Mouse (Mus musculus) thymus, postnatal 14 days (tissue): ENCODE results near the gene 1700020L24Rik.
A peak's percentile ranks its signal among the peaks of the same experiment; 100 is the strongest.

Source experiments
- DNase-seq: peaks from one replicate; pipeline ENCODE4 v3.0.0; 2021

1700020L24Rik gene

DNA sequence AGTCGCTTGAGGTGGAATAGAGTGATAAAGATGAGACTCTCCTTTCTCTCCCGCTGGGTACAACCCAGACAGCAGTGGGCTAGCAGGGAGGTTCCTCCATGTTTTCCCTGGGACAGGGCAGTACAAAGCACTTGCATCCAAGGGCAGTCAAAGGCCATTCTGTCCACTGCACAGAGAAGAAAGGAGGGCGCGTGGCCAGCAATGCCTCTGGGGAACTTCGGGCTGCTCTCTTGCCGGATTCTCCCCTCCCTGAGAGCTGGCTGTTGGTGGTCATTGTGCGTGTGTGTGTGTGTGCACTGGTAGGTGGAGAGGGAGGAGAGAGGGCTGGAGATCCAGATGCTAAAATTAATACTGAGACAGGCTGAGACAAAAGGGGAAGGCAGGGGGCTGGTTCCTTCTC is 3.8 kb downstream of the 1700020L24Rik start:
- DNase-seq = no peak

DNA sequence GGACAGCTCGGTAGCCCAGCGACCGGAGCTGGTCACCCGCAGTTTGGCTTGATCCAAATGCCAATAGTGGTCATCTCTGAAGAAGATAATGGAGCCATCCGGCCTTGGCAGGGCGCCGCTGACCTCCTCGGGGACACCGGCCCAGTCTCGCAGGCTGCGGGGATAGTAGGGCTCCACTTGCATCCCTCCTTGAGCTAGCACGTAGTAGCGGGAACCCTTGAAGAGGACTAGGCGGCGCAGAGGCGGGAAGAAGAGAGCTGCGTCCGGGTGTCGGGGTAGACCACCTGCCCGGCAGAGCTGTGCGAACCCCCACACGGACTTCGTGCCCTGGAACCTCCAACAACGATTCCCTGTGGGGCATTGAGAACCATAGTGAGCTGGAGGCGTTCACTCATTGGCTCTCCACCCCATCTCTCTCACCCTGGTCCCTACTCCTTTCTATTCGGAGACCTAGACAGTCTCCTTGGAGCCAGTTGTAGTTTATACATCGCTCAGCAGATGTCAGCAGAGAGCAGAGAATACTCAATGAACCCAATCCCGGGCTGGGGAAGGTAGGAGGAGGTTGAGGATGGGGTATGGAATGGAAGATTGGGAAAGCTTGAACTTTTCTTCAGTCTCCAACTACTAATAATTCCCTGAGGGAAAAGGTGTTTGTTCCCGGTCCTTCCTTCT is 5.3 kb downstream of the 1700020L24Rik start:
- DNase-seq = peak; percentile 65

DNA sequence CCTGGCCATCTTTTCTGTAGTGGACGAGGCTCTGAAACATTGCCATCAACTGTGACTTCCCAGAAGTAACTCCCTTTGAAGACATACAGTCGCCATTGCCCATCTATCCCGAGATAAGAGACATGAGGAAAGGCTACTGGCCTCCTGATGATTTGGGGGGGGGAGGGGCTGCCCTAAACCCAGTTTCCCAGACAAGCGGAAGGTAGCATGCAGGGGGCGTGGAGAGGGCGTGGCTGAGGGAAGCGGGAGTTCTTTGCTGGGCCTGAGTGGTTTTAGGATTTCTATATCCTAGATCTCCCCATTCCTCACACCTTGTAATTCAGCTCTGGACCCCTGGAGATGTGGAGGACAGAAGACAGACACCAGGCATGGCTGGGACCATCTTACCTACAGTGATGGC is 6.3 kb downstream of the 1700020L24Rik start:
- no peak for DNase-seq

DNA sequence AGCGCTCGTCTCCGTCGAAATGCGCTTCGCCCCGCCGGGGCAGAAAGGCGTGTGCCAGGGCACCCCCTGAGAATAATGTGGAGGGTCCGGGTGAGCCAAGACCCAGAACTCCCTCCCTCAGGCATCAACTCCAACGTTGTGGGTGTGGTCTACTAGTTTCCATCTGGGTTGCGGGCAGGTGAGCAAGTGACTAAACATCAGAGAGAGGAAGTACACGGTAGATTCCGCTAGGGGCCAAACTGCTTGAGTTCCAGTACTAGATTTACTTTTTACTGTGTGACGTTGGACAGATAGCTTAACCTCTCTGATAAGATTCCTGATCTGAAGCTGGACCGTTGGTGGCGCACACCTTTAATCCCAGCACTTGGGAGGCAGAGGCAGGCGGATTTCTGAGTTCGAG is 7.5 kb downstream of the 1700020L24Rik start:
- peak; percentile 23 for DNase-seq

DNA sequence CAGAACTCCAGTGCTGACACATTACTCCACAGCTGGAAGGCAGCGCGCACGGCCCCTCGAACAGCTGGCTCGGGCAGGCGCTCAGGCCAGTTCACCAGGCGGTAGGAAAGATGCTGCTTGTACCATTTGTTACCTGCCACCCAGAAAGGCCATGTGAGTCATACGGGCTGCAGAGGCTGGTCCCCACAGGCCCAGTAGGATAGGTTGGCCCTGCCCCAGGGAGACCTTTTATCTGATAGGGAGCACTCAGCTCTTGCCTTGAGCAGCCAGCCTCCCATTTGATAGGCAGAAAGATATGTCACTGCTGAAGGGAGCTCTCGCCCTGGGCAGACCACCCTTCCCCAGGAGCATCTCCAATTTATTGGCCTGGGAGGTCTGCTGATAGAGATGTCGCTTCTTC is 10.1 kb downstream of the 1700020L24Rik start:
- DNase-seq = no peak

DNA sequence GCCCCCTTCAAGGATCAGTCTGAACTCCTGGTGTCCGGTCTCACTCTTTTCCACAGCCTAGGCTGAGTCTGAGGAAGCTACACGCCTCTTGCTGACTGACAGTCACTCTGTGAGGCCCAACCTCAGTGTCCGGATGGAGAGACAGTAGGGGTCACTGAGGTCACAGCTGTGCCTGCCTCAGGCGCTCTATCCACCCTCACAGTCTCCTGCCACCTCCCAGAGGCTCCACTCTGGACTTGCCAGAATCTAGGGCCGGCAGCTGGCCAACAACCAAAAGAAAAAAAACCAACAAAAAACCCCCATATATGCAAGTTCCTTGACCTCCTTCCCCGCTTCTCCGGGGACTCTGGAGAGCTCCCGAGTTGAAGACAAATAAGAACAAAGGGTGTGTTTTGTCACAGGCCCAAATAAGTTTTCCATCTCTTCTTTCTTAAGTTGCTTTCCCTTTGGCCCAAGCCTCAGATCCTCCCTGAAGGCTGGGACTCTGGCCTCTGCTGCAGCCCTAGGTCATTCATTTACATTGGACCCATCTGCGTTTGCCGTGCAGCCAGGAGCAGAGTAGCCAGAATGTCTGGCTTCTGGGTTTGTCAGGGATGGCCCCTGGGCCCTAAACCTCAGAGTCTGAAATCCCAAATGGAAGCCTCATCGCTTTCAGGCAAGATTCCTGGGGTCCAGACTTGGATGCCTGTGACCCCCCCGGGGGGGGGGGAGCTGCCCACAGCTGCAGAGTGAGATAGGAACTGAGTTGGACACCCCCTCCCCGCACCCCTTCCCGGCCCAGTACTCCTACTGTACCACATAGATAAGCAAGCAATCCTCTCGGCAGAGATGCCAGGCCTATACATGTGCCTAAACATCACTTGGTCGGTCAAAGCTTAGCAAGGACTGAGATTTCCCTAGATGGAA is 10.8 kb downstream of the 1700020L24Rik start:
- DNase-seq = no peak

DNA sequence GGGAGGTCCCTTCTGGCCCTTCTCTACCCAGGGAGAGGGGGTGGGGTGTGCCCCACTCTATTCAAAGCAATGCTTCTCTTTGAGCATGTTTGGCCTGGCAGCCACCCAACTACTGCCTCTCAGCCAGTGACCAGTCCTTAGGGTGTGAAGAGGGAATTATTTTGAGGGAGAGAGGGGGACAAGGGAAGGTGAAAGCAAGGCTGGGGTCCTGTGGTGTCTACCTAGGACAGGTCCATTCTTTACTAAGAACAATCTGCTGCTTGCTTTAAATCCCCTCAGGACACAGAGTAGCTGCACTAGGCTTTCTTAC is 11.4 kb downstream of the 1700020L24Rik start:
- DNase-seq = no peak

DNA sequence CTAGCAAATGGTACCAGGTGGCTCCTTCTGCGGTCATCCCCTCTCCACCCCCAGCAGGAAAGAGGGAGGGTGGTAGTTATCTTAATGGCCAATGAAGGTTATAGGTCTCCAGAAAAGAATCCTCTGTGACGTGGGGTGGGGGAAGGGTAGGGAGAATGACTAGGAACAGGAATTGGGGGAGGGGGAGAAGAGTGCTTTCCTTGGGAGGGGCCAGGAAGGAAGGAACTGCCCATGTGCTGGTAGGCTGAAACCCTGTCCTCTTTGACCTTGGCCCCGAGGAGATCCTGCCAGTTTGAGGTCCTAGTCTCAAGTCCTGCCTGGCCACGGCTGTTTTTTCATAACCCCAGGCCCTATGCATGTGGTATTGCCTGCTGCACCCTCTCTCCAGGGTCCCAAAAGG is 11.8 kb downstream of the 1700020L24Rik start:
- no peak for DNase-seq

DNA sequence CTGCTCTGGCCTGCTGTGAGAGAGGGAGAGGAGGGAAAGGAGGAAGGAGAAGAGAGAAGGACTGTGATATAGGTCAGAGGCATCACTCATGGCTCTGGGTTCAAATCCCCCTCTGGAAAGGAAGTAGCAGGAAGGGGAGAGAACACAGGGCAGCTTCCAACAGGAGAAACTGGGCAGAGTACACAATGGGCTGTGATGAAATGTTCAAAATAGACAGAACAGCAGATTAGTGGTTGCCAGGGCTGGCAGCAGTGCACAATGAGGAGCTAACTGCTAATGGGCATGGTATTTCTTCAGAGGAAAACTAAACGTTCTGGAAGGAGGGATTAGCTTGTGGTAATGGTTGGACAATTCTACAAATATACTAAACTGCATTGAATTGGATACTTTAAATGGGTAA is 13.1 kb downstream of the 1700020L24Rik start:
- no peak for DNase-seq

DNA sequence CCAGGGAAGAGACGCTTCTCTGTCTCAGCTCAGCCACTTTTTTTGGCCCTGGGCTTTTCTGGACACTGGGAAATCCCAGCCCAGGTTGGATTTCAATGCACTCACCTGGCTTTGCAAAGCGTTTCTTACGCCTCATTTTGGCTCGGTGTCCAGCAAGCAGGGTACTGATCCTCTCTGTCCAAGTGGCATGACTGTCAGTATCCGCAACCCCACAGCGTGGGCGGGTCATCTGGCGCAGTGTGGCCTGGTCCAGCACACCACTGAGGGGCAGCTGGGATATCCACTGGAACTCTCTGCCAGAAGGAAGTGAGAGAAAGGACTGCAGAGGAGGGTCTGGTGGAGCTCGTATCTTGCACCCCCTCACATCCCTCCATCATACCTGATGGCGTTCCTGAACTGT is 13.8 kb downstream of the 1700020L24Rik start:
- no peak for DNase-seq

DNA sequence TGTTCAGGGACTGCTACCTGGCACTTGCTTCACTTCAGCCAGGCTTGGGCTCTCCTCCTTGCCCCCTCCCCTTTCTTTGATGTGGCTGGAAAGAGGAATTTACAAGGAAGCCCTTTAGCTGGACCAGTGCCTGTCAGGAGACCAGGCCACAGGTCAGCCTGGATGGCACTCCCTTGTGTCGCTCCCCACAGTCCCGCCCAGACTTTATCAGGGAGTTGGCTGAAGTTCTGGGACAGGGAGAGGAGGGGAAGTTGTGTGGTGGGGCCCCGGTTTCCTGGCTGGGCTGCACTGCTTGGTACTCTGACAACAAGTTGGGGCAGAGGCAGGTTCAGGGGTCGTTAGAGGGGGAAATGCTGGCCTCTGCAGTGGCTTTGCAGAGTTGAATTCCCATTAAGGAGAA is 17.1 kb downstream of the 1700020L24Rik start:
- DNase-seq = no peak

DNA sequence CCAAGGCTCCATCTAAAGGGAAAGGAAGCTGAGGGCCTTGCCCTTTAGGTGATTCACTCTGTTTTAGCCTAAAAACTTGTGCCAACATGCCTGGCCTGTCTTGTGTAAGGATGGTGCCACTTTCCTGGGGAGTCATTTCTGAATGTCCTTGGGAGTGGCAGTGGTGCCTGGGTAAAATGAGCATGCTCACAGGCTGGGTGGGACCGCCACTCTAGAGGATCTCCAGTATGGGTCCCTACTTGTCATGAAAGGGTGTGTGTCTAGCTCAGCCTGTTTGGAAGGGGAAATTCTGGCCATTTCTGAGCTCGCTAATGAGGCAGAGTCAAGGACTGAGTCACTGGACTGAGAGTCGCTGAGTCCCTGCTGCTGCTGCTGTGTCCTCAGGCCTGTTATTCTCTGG is 18.1 kb downstream of the 1700020L24Rik start:
- DNase-seq = no peak

DNA sequence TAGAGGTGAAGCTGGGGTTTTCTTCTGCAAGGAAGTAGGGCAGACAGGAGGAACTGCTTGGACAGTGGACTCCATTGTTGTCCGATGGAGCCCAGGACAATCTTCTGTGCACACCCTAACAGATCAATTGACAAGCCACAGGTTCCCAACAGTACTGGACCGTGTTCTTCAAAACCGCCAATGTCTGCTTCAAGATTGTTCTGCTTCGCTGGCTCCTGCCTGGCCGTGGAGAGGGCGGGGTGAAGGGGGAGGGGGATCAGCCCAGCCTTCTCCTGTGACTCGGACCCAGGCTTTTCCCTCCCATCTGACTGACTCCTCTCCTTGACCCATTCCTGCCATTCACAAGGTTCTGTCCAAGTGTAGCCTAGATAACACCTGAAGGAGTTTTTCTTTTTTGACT is 19.8 kb downstream of the 1700020L24Rik start:
- no peak for DNase-seq

DNA sequence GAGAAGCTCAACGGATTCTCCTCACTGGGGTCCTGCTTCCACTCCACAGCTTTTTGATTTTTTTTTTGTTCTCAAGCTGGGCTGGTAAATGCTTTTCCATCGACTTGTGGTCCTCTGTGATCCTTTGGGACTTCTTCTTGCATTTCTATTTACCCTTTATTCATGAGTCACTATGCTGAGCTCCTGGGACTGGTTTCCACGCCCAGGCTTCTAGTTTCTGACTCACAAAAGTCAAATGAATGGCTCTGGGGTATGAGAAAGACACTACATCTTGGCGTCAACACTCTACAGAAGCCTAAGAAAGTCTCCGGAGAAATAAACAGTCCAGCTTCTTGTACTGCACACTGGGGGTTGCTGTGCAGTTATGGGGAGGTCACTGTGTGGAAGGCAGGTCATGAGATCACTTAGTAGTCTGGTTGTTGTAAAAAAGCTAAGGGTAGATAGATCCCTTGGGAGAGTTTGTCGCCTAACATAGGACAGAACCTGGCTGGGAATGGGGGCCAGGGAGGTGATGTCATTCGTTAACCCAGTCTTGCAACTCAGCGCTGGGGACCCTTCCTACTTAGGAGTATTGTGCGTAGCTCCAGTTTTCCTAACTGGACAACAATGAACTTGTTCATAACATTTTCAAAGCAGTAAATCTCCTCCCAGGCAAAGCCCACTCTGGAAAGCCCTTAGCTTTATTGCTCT is 20.6 kb downstream of the 1700020L24Rik start:
- no peak for DNase-seq

DNA sequence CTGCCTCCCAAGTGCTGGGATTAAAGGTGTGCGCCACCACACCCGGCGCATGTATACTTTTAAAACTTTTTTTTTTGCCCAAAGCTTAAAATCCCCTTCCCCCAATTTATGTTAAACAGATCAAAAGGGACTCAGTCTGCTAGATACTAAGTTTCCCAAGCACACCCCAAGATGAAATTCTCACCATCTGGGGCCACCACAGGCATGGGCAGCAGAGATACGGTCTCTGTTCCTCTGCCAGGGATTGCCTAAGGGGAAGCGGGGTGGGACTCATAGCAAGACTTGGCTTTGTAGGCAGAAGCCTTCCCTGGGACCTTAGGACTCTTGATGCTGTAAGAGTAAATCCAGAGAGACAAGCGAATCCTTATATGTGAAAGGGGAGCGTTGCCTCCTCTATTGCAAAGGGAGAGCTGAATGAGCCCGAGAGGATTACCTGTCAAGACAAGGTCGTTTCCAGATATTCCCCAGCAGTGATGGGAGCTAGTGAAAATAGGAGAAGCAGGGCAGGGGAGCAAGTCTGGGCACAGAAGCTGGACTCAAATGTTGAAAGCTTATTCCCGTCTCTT is 24.1 kb downstream of the 1700020L24Rik start:
- DNase-seq = no peak

DNA sequence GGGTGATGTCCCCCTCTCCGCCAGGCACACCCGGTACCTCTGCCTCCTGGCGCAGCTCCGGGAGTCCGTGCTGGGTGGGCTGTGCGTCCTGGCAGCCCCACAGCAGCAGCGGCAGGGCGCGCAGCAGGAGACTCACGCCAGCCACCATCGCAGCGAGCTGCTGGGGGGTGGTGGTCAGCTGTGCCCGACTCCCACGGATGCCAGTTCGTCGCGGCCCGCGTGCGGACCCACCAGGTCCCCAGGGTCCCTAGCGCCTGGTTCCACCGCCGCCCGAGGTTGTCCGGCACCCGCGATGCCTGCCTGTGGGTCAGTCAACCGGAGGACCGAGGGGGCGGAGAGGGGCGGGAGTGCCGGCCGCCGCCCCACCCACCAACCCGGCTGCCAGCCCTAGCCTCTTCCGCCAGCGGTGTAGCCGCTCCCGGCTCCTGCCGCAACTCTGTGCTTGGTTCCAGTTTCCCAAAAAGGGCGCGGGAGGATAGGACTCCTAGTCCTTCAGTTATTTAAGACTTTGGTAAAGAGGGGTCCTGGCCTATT is 25.3 kb downstream of the 1700020L24Rik start, which contains the start of gene Mmp28:
Gene Mmp28, minus strand, starts transcription at position 361 of the 534 bp plus-strand sequence.
- no peak for DNase-seq

DNA sequence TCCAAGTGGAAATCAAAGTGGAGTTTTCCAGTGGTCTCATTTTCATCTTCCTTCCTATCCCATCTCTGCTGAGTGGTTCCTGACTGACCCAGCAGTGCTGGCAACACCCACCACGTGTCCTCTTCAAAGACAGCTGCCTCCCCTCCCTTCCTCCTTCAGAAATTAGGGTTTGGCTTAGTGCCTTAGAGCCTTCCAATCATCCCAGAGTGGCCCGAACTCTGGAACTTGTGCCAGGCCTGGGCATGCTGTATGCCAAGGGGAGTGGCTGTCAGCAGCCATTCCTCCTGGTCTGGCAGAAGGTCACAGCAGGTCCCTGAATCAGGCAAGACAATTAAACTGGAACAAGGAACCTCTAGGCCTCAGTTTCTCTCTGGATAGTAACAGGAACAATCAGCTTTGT is 28.5 kb downstream of the 1700020L24Rik start:
- DNase-seq = no peak

DNA sequence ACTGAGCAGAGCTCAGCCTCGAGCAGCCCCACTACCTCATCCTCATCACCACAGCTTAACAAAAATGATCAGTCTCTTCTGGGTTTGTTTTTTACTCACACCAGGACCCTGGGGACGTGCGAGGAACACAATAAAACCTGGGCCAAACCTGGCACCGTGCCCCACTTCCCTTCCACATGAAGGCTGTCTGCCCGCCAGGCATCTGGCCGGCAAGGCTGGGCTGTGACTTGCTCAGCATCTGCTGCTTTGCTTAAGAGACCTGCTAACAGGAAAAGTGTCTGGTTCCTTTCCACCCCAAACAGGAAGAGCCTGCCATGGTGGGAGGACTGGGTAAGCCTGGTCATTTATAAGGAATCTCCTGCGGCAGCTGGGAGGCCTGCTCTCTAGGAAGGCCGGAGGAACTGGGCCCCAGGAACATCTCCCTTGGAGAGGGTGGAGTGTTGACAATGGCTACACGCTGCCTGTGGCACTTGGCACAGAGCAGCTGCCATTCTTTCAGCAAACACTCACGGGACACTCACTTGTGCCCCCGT is 29.7 kb downstream of the 1700020L24Rik start:
- no peak for DNase-seq

DNA sequence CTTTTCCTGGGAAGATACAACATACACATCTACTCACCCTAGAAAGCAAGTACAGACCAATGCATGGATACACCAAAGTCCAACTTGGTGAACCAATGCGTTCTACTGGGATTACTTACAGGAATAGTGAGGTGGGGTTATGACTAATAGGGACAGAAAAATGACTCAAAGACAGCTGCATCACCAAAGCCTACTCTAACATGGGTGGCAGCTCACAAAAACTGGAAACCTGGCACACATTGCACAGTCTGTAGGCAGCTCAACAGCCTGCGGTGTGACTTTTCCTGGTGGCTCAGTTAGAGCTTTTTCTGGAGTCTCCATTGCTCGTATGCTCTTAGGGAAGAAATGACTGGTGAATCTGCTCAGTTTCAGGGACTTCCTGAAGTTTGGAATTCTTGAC is 31.3 kb downstream of the 1700020L24Rik start:
- DNase-seq = no peak

DNA sequence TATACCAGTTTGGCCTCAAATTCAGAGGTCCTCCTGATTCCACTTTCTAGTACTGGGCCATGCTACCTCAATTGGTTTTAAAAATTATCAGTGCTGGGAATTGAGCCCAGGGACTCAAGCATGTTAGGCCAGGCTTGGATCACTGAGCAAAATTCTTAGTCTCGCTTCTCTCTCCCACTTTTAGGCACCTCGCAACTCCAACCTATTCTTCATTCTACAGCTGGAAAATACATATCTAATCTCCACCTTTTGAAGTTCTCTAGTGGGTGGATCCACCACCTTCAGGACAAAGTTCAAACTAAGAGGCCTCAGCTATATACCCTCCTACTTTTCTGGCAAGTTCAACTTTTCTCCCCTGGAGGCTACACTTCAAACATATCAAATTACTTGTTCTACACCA is 34.3 kb downstream of the 1700020L24Rik start:
- DNase-seq = no peak

DNA sequence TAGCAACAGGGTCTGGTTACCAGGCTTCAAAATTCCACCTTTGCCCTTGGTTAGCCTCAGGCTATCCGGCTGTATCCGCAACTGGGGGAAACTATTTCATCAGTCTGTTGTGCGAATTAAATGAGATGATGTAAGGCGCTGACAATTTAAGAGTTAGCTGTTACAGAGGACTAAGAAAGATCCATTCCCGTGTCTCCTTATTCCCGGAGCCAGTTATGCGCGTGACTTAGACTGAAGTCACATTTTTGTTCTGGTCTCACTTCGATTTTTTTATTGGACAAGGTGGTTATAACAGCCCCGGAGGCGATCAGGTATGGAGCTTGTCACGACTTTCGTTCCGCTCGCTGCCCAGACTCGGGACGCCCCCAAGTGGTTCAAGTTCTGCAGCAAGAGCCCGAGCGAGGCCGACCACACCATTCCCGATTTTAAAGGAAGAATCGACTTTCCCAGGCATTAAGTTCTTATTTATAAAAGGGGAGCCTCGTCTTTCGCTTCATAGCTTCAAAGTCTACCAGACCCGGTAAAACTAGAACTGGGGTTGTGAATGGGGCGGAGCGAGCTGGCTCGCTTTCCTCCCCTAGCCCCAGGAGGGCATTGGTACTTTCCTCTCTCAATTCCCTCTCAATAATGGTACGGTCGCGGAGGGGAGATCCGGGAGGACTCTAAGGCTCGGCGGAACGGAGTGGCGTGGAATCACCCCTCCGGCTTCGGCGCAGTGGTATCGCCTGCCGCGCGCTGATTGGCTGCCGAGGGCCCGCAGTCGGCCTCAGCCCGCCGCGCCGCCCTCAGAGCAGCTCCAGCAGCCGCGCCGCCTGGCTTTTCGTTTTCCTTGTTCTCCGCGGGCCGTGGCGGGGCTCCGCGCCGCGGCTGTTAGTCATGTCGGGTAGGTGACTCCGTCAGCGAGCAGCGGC is 35.1 kb downstream of the 1700020L24Rik start, which contains the start of gene Taf15:
Gene Taf15, plus strand, starts transcription at position 763 of the 911 bp plus-strand sequence.
- DNase-seq = peak; percentile 99
